Mouse (Mus musculus): ENCODE data around the gene Sar1a.

DNA sequence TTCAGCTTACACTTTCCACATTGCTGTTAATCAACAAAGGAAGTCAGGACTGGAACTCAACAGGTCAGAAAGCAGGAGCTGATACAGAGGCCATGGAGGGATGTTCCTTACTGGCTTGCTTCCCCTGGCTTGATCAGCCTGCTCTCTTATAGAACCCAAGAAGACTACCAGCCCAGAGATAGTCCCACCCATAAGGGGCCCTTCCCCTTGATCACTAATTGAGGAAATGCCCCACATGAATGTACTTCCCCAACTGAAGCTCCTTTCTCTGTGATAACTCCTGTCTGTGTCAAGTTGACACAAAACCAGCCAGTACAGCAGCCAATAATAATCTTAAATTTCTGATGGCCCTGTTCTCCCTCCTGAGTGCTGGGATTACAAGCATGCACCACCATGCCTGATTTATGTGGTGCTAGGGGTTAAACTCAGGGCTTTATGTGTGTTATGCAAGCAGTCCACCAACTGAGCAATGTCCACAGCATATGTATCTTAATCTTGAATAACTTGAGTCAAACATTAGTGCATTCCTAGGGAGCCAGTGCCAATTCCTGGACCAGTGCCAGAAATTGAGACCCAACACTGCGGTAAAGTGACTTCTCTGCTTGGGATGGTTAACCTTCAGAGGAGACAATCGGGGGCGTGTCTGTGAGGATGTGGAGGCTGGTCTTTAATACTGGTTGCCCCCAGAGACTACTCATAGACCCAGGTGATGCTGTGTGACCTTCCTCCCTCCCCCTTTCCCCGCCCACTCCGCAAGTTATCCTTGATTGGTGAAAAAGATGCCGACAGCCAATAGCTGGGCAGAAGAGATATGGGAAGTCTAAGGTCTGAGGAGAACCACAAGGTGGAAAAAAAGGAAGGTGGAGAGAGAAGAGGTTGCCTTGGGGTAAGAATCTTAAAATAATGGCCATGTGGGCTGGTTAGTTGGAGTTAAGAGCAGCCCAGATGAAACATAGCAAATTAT lies 26.6 kb downstream of the Sar1a start:
- no peak for TF ChIP-seq CTCF (IDR thresholded peaks at IDR 0.05; ENCODE audit: borderline replicate concordance, control insufficient read depth, extremely low read depth, insufficient read depth, low read length, poor library complexity)
- no peak for TF ChIP-seq POLR2A (IDR thresholded peaks at IDR 0.05; ENCODE audit: control insufficient read depth, extremely low read depth, insufficient read depth, low read length, poor library complexity)
